Mouse (Mus musculus) MEL (cell line): ENCODE data around the gene Zfp790. TPM values are rescaled to one million over a fixed set of nuclear protein-coding genes. Genes with fewer than 3 reads are reported as not detected.
A peak's percentile ranks its signal among the peaks of the same experiment; 100 is the strongest.

ENCODE experiments used
- DNase-seq: peaks from one replicate; pipeline ENCODE4 v3.0.0; 2011; ENCODE audit warnings: low read depth, low spot score
- H3K27ac ChIP-seq: 2 replicates; pipeline ENCODE4 v1.5.1; 2012; ENCODE audit warnings: low read depth, mild to moderate bottlenecking, control low read depth, low read length, moderate library complexity; ENCODE audit not compliant: control insufficient read depth
- H3K27me3 ChIP-seq, 2 experiments: fragments of 150-350 bp in 1 of 2; sonication (generic) in 1 of 2; 2 replicates each; pipeline ENCODE4 v1.6.1; 2012; ENCODE audit warnings: low read length in 2 of 2, mild to moderate bottlenecking in 2 of 2, improper control_type of control experiment in 1 of 2, moderate library complexity in 1 of 2; ENCODE audit not compliant: insufficient read depth in 2 of 2, control insufficient read depth in 1 of 2
- H3K36me3 ChIP-seq, 2 experiments: 2 replicates each; pipeline ENCODE4 v1.6.1; 2012 to 2014; ENCODE audit warnings: low read length in 2 of 2, improper control_type of control experiment in 1 of 2, inconsistent platforms in 1 of 2, mild to moderate bottlenecking in 1 of 2; ENCODE audit not compliant: insufficient read depth in 2 of 2, control insufficient read depth in 1 of 2
- H3K4me1 ChIP-seq, 2 experiments: fragments of 150-350 bp in 1 of 2; sonication (generic) in 1 of 2; 2 replicates each; pipeline ENCODE4 v1.6.1; 2012; ENCODE audit warnings: low read length in 2 of 2, improper control_type of control experiment in 1 of 2, mild to moderate bottlenecking in 1 of 2; ENCODE audit not compliant: insufficient read depth in 2 of 2, control insufficient read depth in 1 of 2
- H3K4me3 ChIP-seq, 2 experiments: fragments of 150-350 bp in 1 of 2; sonication (generic) in 1 of 2; 2 replicates each; pipeline ENCODE4 v1.5.1; 2012; ENCODE audit warnings: low read depth in 2 of 2, low read length in 2 of 2, mild to moderate bottlenecking in 2 of 2, moderate library complexity in 2 of 2, control low read depth in 1 of 2, improper control_type of control experiment in 1 of 2; ENCODE audit not compliant: control insufficient read depth in 1 of 2, insufficient read depth in 1 of 2
- H3K79me2 ChIP-seq: 2 replicates; pipeline ENCODE4 v1.6.1; 2012; ENCODE audit warnings: mild to moderate bottlenecking, low read length, moderate library complexity; ENCODE audit not compliant: control insufficient read depth, poor library complexity, insufficient read depth
- H3K9ac ChIP-seq: 2 replicates; pipeline ENCODE4 v1.6.1; 2012; ENCODE audit warnings: low read depth, mild to moderate bottlenecking, control low read depth, low read length, moderate library complexity; ENCODE audit not compliant: control insufficient read depth, poor library complexity, severe bottlenecking
- H3K9me3 ChIP-seq: fragments of 150-350 bp; sonication (generic); replicated peaks from 2 replicates; pipeline ENCODE4 v1.6.1; 2012; ENCODE audit warnings: mild to moderate bottlenecking, low read length, improper control_type of control experiment, moderate library complexity; ENCODE audit not compliant: insufficient read depth
- CHD1 ChIP-seq: IDR thresholded peaks from 2 replicates; pipeline ENCODE4 v1.6.1; 2012; ENCODE audit warnings: low read depth, mild to moderate bottlenecking, inconsistent platforms, low read length, improper control_type of control experiment
- EP300 ChIP-seq, 2 experiments: IDR thresholded peaks; 2 replicates each; pipeline ENCODE4 v1.6.1; 2011; ENCODE audit warnings: improper control_type of control experiment in 2 of 2, low read length in 2 of 2, low read depth in 1 of 2, mild to moderate bottlenecking in 1 of 2
- ETS1 ChIP-seq: IDR thresholded peaks from 2 replicates; pipeline ENCODE4 v1.6.1; 2012; ENCODE audit warnings: low read depth, mild to moderate bottlenecking, inconsistent platforms, low read length, improper control_type of control experiment, moderate library complexity
- GABPA ChIP-seq: IDR thresholded peaks from 2 replicates; pipeline ENCODE4 v1.6.1; 2012; ENCODE audit warnings: low read depth, mild to moderate bottlenecking, inconsistent platforms, low read length, improper control_type of control experiment, moderate library complexity
- KAT2A ChIP-seq: conservative IDR thresholded peaks from 2 replicates; pipeline ENCODE4 v1.6.1; 2012; ENCODE audit warnings: low read depth, low read length, improper control_type of control experiment, inconsistent platforms
- MAZ ChIP-seq: IDR thresholded peaks from 2 replicates; pipeline ENCODE4 v1.6.1; 2012; ENCODE audit warnings: low read depth, mild to moderate bottlenecking, inconsistent platforms, low read length, improper control_type of control experiment
- MYB ChIP-seq: IDR thresholded peaks from 2 replicates; pipeline ENCODE4 v1.6.1; 2011; ENCODE audit warnings: mild to moderate bottlenecking, low read depth, low read length, improper control_type of control experiment
- MYC ChIP-seq: IDR thresholded peaks from 2 replicates; pipeline ENCODE4 v1.6.1; 2011; ENCODE audit warnings: low read depth, mild to moderate bottlenecking, low read length, improper control_type of control experiment, moderate library complexity
- NELFE ChIP-seq: IDR thresholded peaks from 2 replicates; pipeline ENCODE4 v1.6.1; 2011; ENCODE audit warnings: low read depth, low read length, improper control_type of control experiment
- POLR2AphosphoS2 ChIP-seq: IDR thresholded peaks from 2 replicates; pipeline ENCODE4 v1.6.1; 2011; ENCODE audit warnings: low read length, improper control_type of control experiment
- POLR2AphosphoS5 ChIP-seq: IDR thresholded peaks from 2 replicates; pipeline ENCODE4 v1.6.1; 2012; ENCODE audit warnings: low read depth, borderline replicate concordance, mild to moderate bottlenecking, inconsistent platforms, low read length, moderate library complexity, mixed read lengths
- RAD21 ChIP-seq: IDR thresholded peaks from 2 replicates; pipeline ENCODE4 v1.6.1; 2011; ENCODE audit warnings: mild to moderate bottlenecking, low read depth, low read length, improper control_type of control experiment
- RCOR1 ChIP-seq: IDR thresholded peaks from 2 replicates; pipeline ENCODE4 v1.6.1; 2012; ENCODE audit warnings: low read depth, mild to moderate bottlenecking, inconsistent platforms, low read length, improper control_type of control experiment
- TAL1 ChIP-seq: IDR thresholded peaks from 2 replicates; pipeline ENCODE4 v1.6.1; 2012; ENCODE audit warnings: mild to moderate bottlenecking, inconsistent platforms, low read length, moderate library complexity, mixed read lengths
- UBTF ChIP-seq: IDR thresholded peaks from 2 replicates; pipeline ENCODE4 v1.6.1; 2012; ENCODE audit warnings: low read depth, mild to moderate bottlenecking, inconsistent platforms, low read length, improper control_type of control experiment, moderate library complexity, borderline replicate concordance; ENCODE audit not compliant: insufficient read depth
- USF1 ChIP-seq: IDR thresholded peaks from 2 replicates; pipeline ENCODE4 v1.6.1; 2014; ENCODE audit warnings: low read depth, mild to moderate bottlenecking, inconsistent platforms, low read length, improper control_type of control experiment, moderate library complexity
- USF2 ChIP-seq, 2 experiments: IDR thresholded peaks; 2 replicates each; pipeline ENCODE4 v1.6.1; 2011 to 2012; ENCODE audit warnings: improper control_type of control experiment in 2 of 2, low read length in 2 of 2, borderline replicate concordance in 1 of 2, inconsistent platforms in 1 of 2, low read depth in 1 of 2, mild to moderate bottlenecking in 1 of 2; ENCODE audit not compliant: insufficient read depth in 1 of 2
- ZC3H11A ChIP-seq: IDR thresholded peaks from 2 replicates; pipeline ENCODE4 v1.6.1; 2012; ENCODE audit warnings: low read depth, mild to moderate bottlenecking, inconsistent platforms, low read length, improper control_type of control experiment
- ZKSCAN1 ChIP-seq: IDR thresholded peaks from 2 replicates; pipeline ENCODE4 v1.6.1; 2012; ENCODE audit warnings: low read depth, mild to moderate bottlenecking, inconsistent platforms, low read length, improper control_type of control experiment, moderate library complexity
- ZMIZ1 ChIP-seq: IDR thresholded peaks from 2 replicates; pipeline ENCODE4 v1.6.1; 2012; ENCODE audit warnings: low read depth, mild to moderate bottlenecking, inconsistent platforms, low read length, improper control_type of control experiment, moderate library complexity
- ZNF384 ChIP-seq: IDR thresholded peaks from 2 replicates; pipeline ENCODE4 v1.6.1; 2012; ENCODE audit warnings: low read depth, mild to moderate bottlenecking, inconsistent platforms, low read length, improper control_type of control experiment
- polyA plus RNA-seq, 2 experiments: library from polyadenylated mRNA; stranded (reverse) in 1 of 2; unstranded in 1 of 2; fragments of >175 nt in 1 of 2; fragments of >200 nt in 1 of 2; gene quantifications; 2 replicates each; pipeline versions ENCODE4 v1.2.1 to v1.2.4; 2012; ENCODE audit warnings: low replicate concordance in 2 of 2, low read depth in 1 of 2; ENCODE audit not compliant: insufficient read length in 2 of 2, insufficient read depth in 1 of 2, missing spikeins in 1 of 2
- total RNA-seq: library from RNA; depleted of rRNA; stranded (reverse); fragments of 300-350 nt; gene quantifications from 2 replicates; pipeline ENCODE4 v1.2.3, GENCODE M21; 2012

Gene Zfp790
- total and polyA plus RNA-seq, 3 experiments = 3.8 to 4.9 TPM; not detected in 1

GRCm38 (mm10) chr7:29839256-29839655 lies 23.3 kb downstream of the Zfp790 start:
- no peak overlapping the region for H3K9ac ChIP-seq
- peak; percentile 53 for DNase-seq
- 0 out of 4 replicates have a peak, but pooled peaks cover 0 to 2% of the 10 kb centered on the region in 2 experiments for H3K36me3 ChIP-seq

GRCm38 (mm10) chr7:29842105-29842504 lies 26.2 kb downstream of the Zfp790 start:
- no peak overlapping the region for H3K4me3 ChIP-seq
- DNase-seq = no peak
- peaks cover 0 to 3% of the 10 kb centered on the region in 2 experiments; a peak in 2 of 4 replicates for H3K4me1 ChIP-seq
- H3K9me3 ChIP-seq = no peaks in the 10 kb centered on the region
- TF ChIP-seq EP300 (IDR thresholded peaks at IDR 0.05; ENCODE audit: low read depth in 1 of 2, low read length in 2 of 2) = no peak
- TF ChIP-seq ETS1 = no peak
- no peak for TF ChIP-seq RCOR1
- TF ChIP-seq NELFE = no peak
- TF ChIP-seq USF2 (IDR thresholded peaks at IDR 0.05; ENCODE audit: borderline replicate concordance in 1 of 2, insufficient read depth in 1 of 2, low read depth in 1 of 2, low read length in 2 of 2) = no peak
- H3K79me2 ChIP-seq = no peaks in the 10 kb centered on the region
- no peak overlapping the region for H3K9ac ChIP-seq
- H3K27ac ChIP-seq = no peak overlapping the region
- H3K27me3 ChIP-seq = no peaks in the 10 kb centered on the region
- peaks cover 2 to 4% of the 10 kb centered on the region in 2 experiments; a peak in 2 of 4 replicates for H3K36me3 ChIP-seq

More at GRCm38 (mm10) chr7:29839256-29839655, 23.3 kb downstream of the Zfp790 start:
- Histone ChIP-seq H3K27me3 (no peaks in the 10 kb centered on the region), H3K4me1 (peaks cover 0 to 3% of the 10 kb centered on the region in 2 experiments; a peak in 2 of 4 replicates), H3K4me3 (no peak overlapping the region), H3K79me2 (no peaks in the 10 kb centered on the region), H3K9me3 (no peaks in the 10 kb centered on the region), H3K27ac (no peak overlapping the region)
- no peak for TF ChIP-seq KAT2A
- TF ChIP-seq POLR2AphosphoS5 = no peak
- no peak for TF ChIP-seq MYB
- no peak for TF ChIP-seq ZNF384
- no peak for TF ChIP-seq MAZ
- no peak for TF ChIP-seq EP300 (IDR thresholded peaks at IDR 0.05; ENCODE audit: low read depth in 1 of 2, low read length in 2 of 2)
- no peak for TF ChIP-seq MYC

- Histone ChIP-seq H3K27ac (no peak overlapping the region), H3K4me1 (peaks cover 0 to under 1% of the 10 kb centered on the region in 2 experiments; a peak in 2 of 4 replicates), H3K9ac (no peak overlapping the region), H3K4me3 (no peak overlapping the region), H3K79me2 (no peaks in the 10 kb centered on the region), H3K36me3 (peaks cover 0 to 4% of the 10 kb centered on the region in 2 experiments; a peak in 2 of 4 replicates), H3K9me3 (no peaks in the 10 kb centered on the region)
- no peak for DNase-seq
- TF ChIP-seq NELFE (no peak), UBTF (no peak), ZKSCAN1 (no peak), ZC3H11A (no peak), ETS1 (no peak), ZMIZ1 (no peak), RAD21 (no peak), GABPA (no peak), USF1 (no peak), TAL1 (no peak), MYB (no peak), POLR2AphosphoS2 (no peak), RCOR1 (no peak), CHD1 (no peak)
- TF ChIP-seq, all 39 proteins: peak for 0
- H3K27me3 ChIP-seq = no peaks in the 10 kb centered on the region
Measured at GRCm38 (mm10) chr7:29844616-29845015, 28.7 kb downstream of the Zfp790 start.
